ENCODE assay signal across 25 mouse cellular contexts in genomic region chr4:40925568-40925967, GRCm38 (mm10). TPM values are rescaled to one million over a fixed set of nuclear protein-coding genes. Genes with fewer than 3 reads are reported as not detected.
"Had no signal": no experiment of that assay in that cellular context is flagged by ENCODE, and none has a peak within 500 bp of the region (broad histone marks: within the 10 kb centered on the region; RNA-seq: fewer than 3 reads in every experiment).

No protein-coding gene starts in this region.

- H3K27ac ChIP-seq: gastrocnemius, adult 2 months; heart, embryonic 10.5 days; hindbrain, embryonic 10.5 days; hindbrain, embryonic 12.5 days; hindbrain, embryonic 14.5 days; hindbrain, postnatal 0 days; limb, embryonic 12.5 days; liver, embryonic 13.5 days; liver, embryonic 15.5 days had no signal

- H3K4me2 ChIP-seq: heart, embryonic 12.5 days; hindbrain, embryonic 12.5 days; hindbrain, embryonic 14.5 days; limb, embryonic 12.5 days; liver, embryonic 11.5 days; liver, embryonic 13.5 days; liver, embryonic 15.5 days had no signal

- H3K4me3 ChIP-seq: gastrocnemius, adult 2 months; heart, embryonic 10.5 days; heart, embryonic 12.5 days; hindbrain, embryonic 10.5 days; hindbrain, embryonic 12.5 days; limb, embryonic 12.5 days; liver, embryonic 13.5 days; liver, embryonic 15.5 days had no signal

- H3K4me1 ChIP-seq: hindbrain, embryonic 10.5 days; hindbrain, embryonic 12.5 days; limb, embryonic 12.5 days; liver, embryonic 13.5 days; liver, embryonic 15.5 days had no signal

- H3K27me3 ChIP-seq: heart, embryonic 12.5 days; hindbrain, embryonic 12.5 days; limb, embryonic 12.5 days; liver, embryonic 13.5 days; liver, embryonic 15.5 days had no signal

- DNase-seq: gastrocnemius, adult 2 months; gastrocnemius, postnatal 10 days; gastrocnemius, postnatal 25 days; heart, adult 18-20 months; heart, postnatal 10 days; heart, postnatal 4 days; kidney, adult 18-20 months; kidney, adult 9 months; layer of hippocampus, adult 9-11 months; layer of hippocampus, postnatal 36 days; left cerebral cortex, postnatal 4 days; liver; liver, embryonic 13.5 days had no signal

- ATAC-seq: forebrain, embryonic 16.5 days; hindbrain, postnatal 0 days; intestine, embryonic 16.5 days had no signal

- H3K9me3 ChIP-seq: heart, embryonic 10.5 days; heart, embryonic 12.5 days; hindbrain, embryonic 10.5 days; hindbrain, embryonic 12.5 days; limb, embryonic 12.5 days; liver, embryonic 13.5 days; liver, embryonic 15.5 days had no signal

- H3K9ac ChIP-seq: heart, embryonic 12.5 days; hindbrain, embryonic 12.5 days; hindbrain, embryonic 14.5 days; limb, embryonic 12.5 days; liver, embryonic 13.5 days; liver, embryonic 15.5 days had no signal

- H3K36me3 ChIP-seq: heart, embryonic 10.5 days; heart, embryonic 12.5 days; hindbrain, embryonic 10.5 days; hindbrain, embryonic 12.5 days; limb, embryonic 12.5 days; liver, embryonic 13.5 days; liver, embryonic 15.5 days had no signal

RNA-seq across cellular contexts. Expression of gene Spink4, which starts 5.7 kb away (rescaled TPM):
- polyA plus RNA-seq: forebrain, embryonic 16.5 days; frontal cortex, adult 2 months; hindbrain, embryonic 10.5 days; hindbrain, embryonic 12.5 days; hindbrain, embryonic 14.5 days; hindbrain, postnatal 0 days; limb, embryonic 12.5 days; liver, embryonic 11.5 days had no signal
